Mouse (Mus musculus) liver, embryonic 14.5 days (tissue): Measurements from ENCODE around the gene Atg2b.

Experiments used
- CTCF ChIP-seq: IDR thresholded peaks from 2 replicates; pipeline ENCODE4 v1.5.1; 2016; ENCODE audit warnings: antibody characterized with exemption, low read depth, control low read depth
- EP300 ChIP-seq: IDR thresholded peaks from 2 replicates; pipeline ENCODE4 v1.6.1; 2016; ENCODE audit warnings: antibody characterized with exemption, low read depth

GRCm38 (mm10) chr12:105727964-105728363 lies 43.0 kb upstream of the Atg2b start:
- TF ChIP-seq CTCF (peak; percentile 79), EP300 (no peak)
